Mouse (Mus musculus) kidney, embryonic 16.5 days (tissue): ENCODE measurements around the gene Stambpl1. TPM values are rescaled to one million over a fixed set of nuclear protein-coding genes. Genes with fewer than 3 reads are reported as not detected.

Source experiments
- ATAC-seq: fragments of 200-750 bp; cut with Nextera tagmentation; 2 replicates; pipeline ENCODE4 v1.8.0; 2017; ENCODE audit warnings: moderate TSS enrichment; ENCODE audit not compliant: low FRiP score, low TSS enrichment
- H3K27ac ChIP-seq: fragments of 300-500 bp; sonication (generic); 2 replicates; pipeline ENCODE4 v1.5.1; 2014; ENCODE audit warnings: low read length
- H3K27me3 ChIP-seq: fragments of 300-500 bp; sonication (generic); 2 replicates; pipeline ENCODE4 v1.6.1; 2014; ENCODE audit warnings: low read length, control low read depth, mixed read lengths; ENCODE audit not compliant: insufficient read depth
- H3K36me3 ChIP-seq: fragments of 300-500 bp; sonication (generic); 2 replicates; pipeline ENCODE4 v1.6.1; 2014; ENCODE audit warnings: low read length, control low read depth, mixed read lengths; ENCODE audit not compliant: insufficient read depth
- H3K4me1 ChIP-seq: fragments of 300-500 bp; sonication (generic); 2 replicates; pipeline ENCODE4 v1.6.1; 2014; ENCODE audit warnings: low read length, control low read depth, mixed read lengths; ENCODE audit not compliant: insufficient read depth
- H3K4me2 ChIP-seq: fragments of 300-500 bp; sonication (generic); replicated peaks from 2 replicates; pipeline ENCODE4 v1.6.1; 2014; ENCODE audit warnings: low read depth, low read length
- H3K4me3 ChIP-seq: fragments of 300-500 bp; sonication (generic); 2 replicates; pipeline ENCODE4 v1.5.1; 2014; ENCODE audit warnings: mild to moderate bottlenecking, low read length
- H3K9ac ChIP-seq: fragments of 300-500 bp; sonication (generic); replicated peaks from 2 replicates; pipeline ENCODE4 v1.6.1; 2014; ENCODE audit warnings: low read length
- H3K9me3 ChIP-seq: fragments of 300-500 bp; sonication (generic); 2 replicates; pipeline ENCODE4 v1.6.1; 2016; ENCODE audit warnings: low read length, control low read depth
- WGBS: fragments of 180-500 bp; shearing (Covaris S2); extraction: QIAGEN DNeasy Blood & Tissue Kit; methylation state at CpG from one replicate; pipeline ENCODE4 v1.1.7; 2014; 5-methylcytosine and 5-hydroxymethylcytosine counted together
- polyA plus RNA-seq: library from polyadenylated mRNA; unstranded; fragments of >200 nt; fragmentation: Nextera tagmentation; extraction: Ambion mirVana; gene quantifications from 2 replicates; pipeline ENCODE4 v1.2.1, GENCODE M21; 2015

Gene Stambpl1
- polyA plus RNA-seq, 1 experiment from 2014 or later = 5.0 TPM

- no peak for ATAC-seq
- H3K4me3 ChIP-seq = no peak overlapping the region
- H3K9ac ChIP-seq = no peak overlapping the region
- 58% methylated on average over 3 of the region's 3 CpGs for WGBS
- no peaks in the 10 kb centered on the region for H3K27me3 ChIP-seq
- H3K27ac ChIP-seq = no peak overlapping the region
- H3K4me2 ChIP-seq = no peak overlapping the region
- H3K9me3 ChIP-seq = no peaks in the 10 kb centered on the region
- no peaks in the 10 kb centered on the region for H3K36me3 ChIP-seq
- H3K4me1 ChIP-seq = 0 out of 2 replicates have a peak, but pooled peaks cover 3% of the 10 kb centered on the region
Observed at GRCm38 (mm10) chr19:34171167-34171566, 20.9 kb upstream of the Stambpl1 start.

- Histone ChIP-seq H3K4me3 (no peak overlapping the region), H3K27ac (no peak overlapping the region), H3K4me1 (no peaks in the 10 kb centered on the region), H3K9ac (no peak overlapping the region), H3K27me3 (no peaks in the 10 kb centered on the region), H3K9me3 (no peaks in the 10 kb centered on the region), H3K36me3 (no peaks in the 10 kb centered on the region), H3K4me2 (no peak overlapping the region)
- WGBS = 82% methylated on average over 3 of the region's 3 CpGs
- ATAC-seq = no peak
Observed at GRCm38 (mm10) chr19:34174004-34174403, 18.0 kb upstream of the Stambpl1 start.

- 89% methylated on average over 4 of the region's 4 CpGs for WGBS
- Histone ChIP-seq H3K9ac (no peak overlapping the region), H3K27me3 (no peaks in the 10 kb centered on the region), H3K27ac (no peak overlapping the region), H3K4me3 (no peak overlapping the region), H3K9me3 (no peaks in the 10 kb centered on the region), H3K4me2 (no peak overlapping the region), H3K4me1 (no peaks in the 10 kb centered on the region), H3K36me3 (no peaks in the 10 kb centered on the region)
- no peak for ATAC-seq
Observed at GRCm38 (mm10) chr19:34179136-34179535, 12.9 kb upstream of the Stambpl1 start.

- WGBS = 71% methylated on average over 2 of the region's 2 CpGs
Observed at GRCm38 (mm10) chr19:34180316-34180715, 11.7 kb upstream of the Stambpl1 start.

GRCm38 (mm10) chr19:34181234-34181633, 10.8 kb upstream of the Stambpl1 start:
- H3K27me3 ChIP-seq = no peaks in the 10 kb centered on the region
- no peak overlapping the region for H3K27ac ChIP-seq
- no peaks in the 10 kb centered on the region for H3K36me3 ChIP-seq
- 82% methylated on average over 3 of the region's 3 CpGs for WGBS
- no peak for ATAC-seq
- H3K9ac ChIP-seq = no peak overlapping the region
- no peaks in the 10 kb centered on the region for H3K9me3 ChIP-seq
- no peak overlapping the region for H3K4me2 ChIP-seq
- no peak overlapping the region for H3K4me3 ChIP-seq
- H3K4me1 ChIP-seq = no peaks in the 10 kb centered on the region

More at GRCm38 (mm10) chr19:34180316-34180715, 11.7 kb upstream of the Stambpl1 start:
- Histone ChIP-seq H3K4me1 (no peaks in the 10 kb centered on the region), H3K27ac (no peak overlapping the region), H3K27me3 (no peaks in the 10 kb centered on the region), H3K4me3 (no peak overlapping the region), H3K9ac (no peak overlapping the region), H3K9me3 (no peaks in the 10 kb centered on the region), H3K36me3 (no peaks in the 10 kb centered on the region), H3K4me2 (no peak overlapping the region)
- no peak for ATAC-seq

GRCm38 (mm10) chr19:34182490-34182889, 9.5 kb upstream of the Stambpl1 start:
- Histone ChIP-seq H3K27ac (no peak overlapping the region), H3K9me3 (no peaks in the 10 kb centered on the region), H3K4me3 (no peak overlapping the region), H3K4me1 (no peaks in the 10 kb centered on the region), H3K27me3 (no peaks in the 10 kb centered on the region), H3K36me3 (no peaks in the 10 kb centered on the region), H3K4me2 (no peak overlapping the region), H3K9ac (no peak overlapping the region)
- 67% methylated on average over 5 of the region's 5 CpGs for WGBS
- no peak for ATAC-seq

- Histone ChIP-seq H3K4me2 (no peak overlapping the region), H3K9me3 (no peaks in the 10 kb centered on the region), H3K36me3 (no peaks in the 10 kb centered on the region), H3K4me3 (no peak overlapping the region), H3K9ac (no peak overlapping the region), H3K27ac (no peak overlapping the region), H3K27me3 (no peaks in the 10 kb centered on the region), H3K4me1 (peaks cover 2% of the 10 kb centered on the region; the same call in 1 of the 2 replicates)
- WGBS = 87% methylated on average over 4 of the region's 4 CpGs
- no peak for ATAC-seq
Observed at GRCm38 (mm10) chr19:34186845-34187244, 5.2 kb upstream of the Stambpl1 start.

- Histone ChIP-seq H3K9me3 (no peaks in the 10 kb centered on the region), H3K4me3 (peak overlapping the region; percentile 75), H3K27me3 (no peaks in the 10 kb centered on the region), H3K4me2 (peak overlapping the region; percentile 99), H3K36me3 (no peaks in the 10 kb centered on the region), H3K27ac (no peak overlapping the region), H3K4me1 (peaks cover 3% of the 10 kb centered on the region; the same call in 1 of the 2 replicates), H3K9ac (peak overlapping the region; percentile 76)
- 25% methylated on average over 10 of the region's 10 CpGs for WGBS
- 0 out of 2 replicates have a peak, but pooled peaks have one; percentile 10 for ATAC-seq
Observed at GRCm38 (mm10) chr19:34191645-34192007, 403 bp upstream of the Stambpl1 start.

- ATAC-seq = peak; percentile 50; the same call in 1 of the 2 replicates
- Histone ChIP-seq H3K4me3 (peak overlapping the region; percentile 75), H3K27me3 (no peaks in the 10 kb centered on the region), H3K9me3 (no peaks in the 10 kb centered on the region), H3K27ac (no peak overlapping the region), H3K36me3 (no peaks in the 10 kb centered on the region), H3K4me2 (peak overlapping the region; percentile 99), H3K9ac (peak overlapping the region; percentile 76), H3K4me1 (peaks cover 5% of the 10 kb centered on the region)
- 8% methylated on average over 9 of the region's 9 CpGs for WGBS
Observed at GRCm38 (mm10) chr19:34193149-34193548, 1.1 kb downstream of the Stambpl1 start.

GRCm38 (mm10) chr19:34193683-34194082, 1.7 kb downstream of the Stambpl1 start:
- no peak overlapping the region for H3K9ac ChIP-seq
- H3K9me3 ChIP-seq = no peaks in the 10 kb centered on the region
- no peak overlapping the region for H3K27ac ChIP-seq
- H3K27me3 ChIP-seq = no peaks in the 10 kb centered on the region
- WGBS = 68% methylated on average over 9 of the region's 9 CpGs
- H3K4me2 ChIP-seq = peak overlapping the region; percentile 99
- ATAC-seq = no peak
- H3K4me3 ChIP-seq = peak overlapping the region; percentile 75
- peaks cover 8% of the 10 kb centered on the region for H3K4me1 ChIP-seq
- no peaks in the 10 kb centered on the region for H3K36me3 ChIP-seq
